Mouse (Mus musculus): ENCODE results near the gene Cyp26b1. TPM values are rescaled to one million over a fixed set of nuclear protein-coding genes. Genes with fewer than 3 reads are reported as not detected.

Gene Cyp26b1
- total RNA-seq, 2 experiments from 2014 or later, result not detected

DNA sequence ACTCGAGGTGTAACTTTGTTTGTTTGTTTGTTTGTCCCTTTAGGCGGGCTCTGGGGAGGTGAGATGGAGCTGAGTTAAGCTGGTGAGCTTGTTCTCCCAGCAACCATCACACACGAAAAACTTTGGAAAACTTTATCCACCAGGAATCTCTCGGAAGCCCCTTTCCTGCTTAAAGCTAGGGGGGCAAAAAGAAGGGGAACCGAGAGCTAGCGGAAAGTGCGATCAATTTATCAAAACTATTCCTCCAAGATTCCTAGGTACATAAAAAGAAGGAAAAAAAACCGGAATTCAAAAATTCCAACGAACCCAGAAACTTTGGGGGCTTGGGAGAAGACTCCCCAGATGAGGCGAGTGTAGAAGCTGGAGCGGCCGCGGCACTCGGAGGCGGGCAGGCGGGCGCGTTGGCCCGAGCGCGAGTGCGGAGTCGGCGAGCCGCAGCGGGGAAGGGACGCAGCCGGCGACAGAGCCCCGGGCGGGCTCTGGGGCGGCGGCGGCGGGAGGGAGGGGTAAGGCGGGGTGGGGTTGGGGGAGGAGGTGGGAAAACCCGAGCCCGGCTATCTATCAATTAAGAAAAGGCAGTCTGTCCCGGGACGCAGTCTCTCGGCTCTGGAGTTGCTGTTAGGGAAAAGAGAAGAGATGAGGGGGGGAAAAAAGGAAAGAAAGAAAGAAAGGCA, 5.3 kb downstream of the Cyp26b1 start:
- no peak for ATAC-seq (replicated peaks; ENCODE audit: poor library complexity, severe bottlenecking)

- peak; percentile 13; the same call in 1 of the 2 replicates for ATAC-seq (replicated peaks; ENCODE audit: poor library complexity, severe bottlenecking)
These were observed 6.1 kb downstream of the Cyp26b1 start for GRCm38 (mm10) chr6:84587471-84588101.

- ATAC-seq (replicated peaks; ENCODE audit: poor library complexity, severe bottlenecking), result no peak
These were observed 7.0 kb downstream of the Cyp26b1 start for GRCm38 (mm10) chr6:84586551-84587200.

DNA sequence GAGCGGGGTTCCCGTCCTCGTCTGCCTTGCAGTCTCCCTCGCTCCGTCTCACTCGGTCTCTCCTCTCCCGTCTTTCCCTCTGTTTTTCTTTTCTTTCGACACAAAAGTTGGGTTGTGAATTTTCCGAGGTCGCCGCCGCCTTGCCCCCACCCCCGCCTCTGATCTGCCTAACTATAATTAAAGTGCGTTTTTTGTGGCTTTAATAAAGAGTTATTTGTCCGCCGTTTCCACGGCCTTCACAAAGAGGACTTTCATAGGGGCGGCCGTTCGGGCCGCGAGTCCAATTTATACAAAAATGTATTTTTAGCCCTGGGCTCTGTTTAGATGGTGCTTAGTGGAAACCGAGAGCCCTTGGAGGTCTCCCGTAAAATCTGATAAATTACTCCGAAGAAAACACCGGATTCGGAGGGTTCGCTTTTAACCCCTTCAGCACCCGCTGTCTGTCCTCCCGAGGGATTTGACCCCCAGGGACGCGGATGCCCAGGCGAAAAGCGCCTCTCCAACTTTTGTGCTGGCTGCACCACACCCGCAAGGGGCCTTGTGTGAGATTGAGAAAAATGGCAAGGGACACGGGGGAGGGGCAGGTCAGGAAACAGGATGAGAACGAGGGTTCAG, 7.9 kb downstream of the Cyp26b1 start:
- ATAC-seq (replicated peaks; ENCODE audit: poor library complexity, severe bottlenecking), result no peak

DNA sequence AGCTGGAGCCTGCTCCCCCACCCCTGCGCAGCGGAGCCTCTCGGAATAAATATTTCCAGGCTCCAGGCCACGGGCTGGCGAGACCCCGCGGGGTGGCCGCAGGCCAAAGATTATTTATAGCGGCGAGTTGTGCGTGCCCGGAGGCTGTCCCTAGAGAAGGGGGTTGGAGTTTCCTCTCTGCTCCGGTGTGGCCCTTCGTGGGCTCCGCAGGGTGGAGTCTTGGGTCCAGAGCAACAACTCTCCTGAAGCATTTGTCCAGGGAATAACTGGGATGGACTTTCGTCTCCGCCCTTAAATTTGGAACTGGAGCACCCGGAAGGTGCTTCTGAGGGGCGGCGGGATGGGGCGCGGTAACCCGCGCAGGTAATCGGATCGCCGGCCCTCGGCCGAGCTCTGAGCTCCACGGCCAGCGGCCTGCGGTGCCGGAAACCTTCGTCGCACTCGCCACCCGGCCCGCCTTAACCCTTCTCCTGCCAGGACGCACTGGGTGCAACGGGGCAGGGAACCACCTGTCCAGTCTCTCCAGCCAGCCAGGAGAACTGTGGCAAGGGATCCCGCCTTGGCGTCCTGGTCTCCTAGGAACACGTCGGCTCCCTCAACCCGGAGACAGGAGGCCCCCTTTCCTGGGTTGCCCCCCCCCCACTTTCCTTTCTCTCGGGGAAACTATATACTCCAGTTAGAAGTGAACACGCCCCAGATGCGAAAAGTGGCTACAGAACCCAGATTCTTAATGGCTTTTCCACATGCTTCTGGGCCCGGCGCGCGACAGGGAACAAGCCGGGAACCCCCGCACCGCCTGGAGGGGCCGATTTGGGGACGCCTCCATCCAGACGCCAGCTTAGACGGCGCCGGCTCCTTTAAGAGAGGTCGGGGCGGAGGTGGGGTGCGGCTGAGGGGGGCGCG, 8.7 kb downstream of the Cyp26b1 start:
- no peak for ATAC-seq (replicated peaks; ENCODE audit: poor library complexity, severe bottlenecking)

DNA sequence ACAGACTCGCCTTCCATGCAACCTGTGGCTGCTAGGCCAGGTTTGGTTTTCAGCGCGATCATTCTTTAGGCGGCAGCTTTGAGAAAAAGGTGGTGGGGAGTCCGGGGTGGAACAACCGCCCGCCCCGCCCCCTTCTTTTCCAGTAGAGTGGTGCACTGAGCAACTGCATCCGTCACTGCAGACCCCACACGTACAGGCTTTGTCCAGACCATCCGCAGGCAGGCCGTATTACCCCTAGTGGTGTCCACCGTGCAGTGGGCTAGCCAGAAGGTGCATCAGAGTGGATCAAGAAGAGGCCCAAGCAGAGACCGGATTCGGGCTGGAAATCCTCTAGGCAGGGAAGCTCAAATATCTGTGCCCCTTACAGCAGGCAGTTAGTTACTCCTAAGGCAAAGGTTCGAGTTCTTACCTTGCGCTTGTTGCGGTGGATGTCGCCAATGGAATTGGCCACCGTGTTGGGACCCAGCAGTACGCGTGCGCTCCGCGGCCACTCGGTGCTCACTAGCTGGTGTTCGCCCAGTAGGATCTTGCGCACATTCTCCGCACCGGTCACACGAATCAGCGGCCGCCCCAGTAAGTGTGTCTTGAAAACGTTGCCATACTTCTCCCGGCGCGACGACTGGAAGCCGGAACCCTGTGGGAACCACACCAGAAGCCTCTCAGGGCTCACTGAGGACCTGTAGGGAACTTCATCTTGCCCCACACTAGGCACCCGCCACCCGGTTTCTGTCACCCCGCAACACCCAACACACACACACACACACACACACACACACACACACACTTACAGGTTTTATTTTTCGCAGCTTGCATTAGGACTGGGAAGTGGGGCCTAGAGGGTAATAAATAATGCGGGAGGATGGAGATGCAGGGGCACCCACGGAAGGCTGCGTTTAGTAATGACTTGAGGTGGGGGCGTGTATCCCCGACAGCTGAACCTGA, 9.6 kb downstream of the Cyp26b1 start:
- peak; percentile 10 for ATAC-seq (replicated peaks; ENCODE audit: poor library complexity, severe bottlenecking)

DNA sequence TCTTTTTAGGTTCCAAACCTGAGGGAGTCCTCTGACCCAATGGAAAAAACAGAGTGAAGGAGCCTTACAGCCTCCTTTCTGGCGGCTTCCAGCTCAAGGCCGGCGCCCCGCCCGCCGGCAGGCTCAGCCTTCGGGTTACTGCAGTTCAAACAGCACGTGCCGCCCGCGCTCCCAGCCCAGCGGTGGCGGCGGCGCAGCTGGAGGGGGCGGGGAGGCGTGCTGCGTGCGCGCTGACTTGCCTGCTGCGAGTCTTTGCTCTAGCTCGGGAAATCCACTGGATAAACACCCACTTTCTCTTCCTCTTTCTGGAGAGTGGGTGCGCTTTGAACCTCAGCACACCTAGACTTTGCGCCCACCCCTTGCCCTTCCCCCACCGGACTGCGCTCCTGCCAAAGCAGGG, 10.3 kb downstream of the Cyp26b1 start:
- ATAC-seq (replicated peaks; ENCODE audit: poor library complexity, severe bottlenecking), result peak; percentile 77

DNA sequence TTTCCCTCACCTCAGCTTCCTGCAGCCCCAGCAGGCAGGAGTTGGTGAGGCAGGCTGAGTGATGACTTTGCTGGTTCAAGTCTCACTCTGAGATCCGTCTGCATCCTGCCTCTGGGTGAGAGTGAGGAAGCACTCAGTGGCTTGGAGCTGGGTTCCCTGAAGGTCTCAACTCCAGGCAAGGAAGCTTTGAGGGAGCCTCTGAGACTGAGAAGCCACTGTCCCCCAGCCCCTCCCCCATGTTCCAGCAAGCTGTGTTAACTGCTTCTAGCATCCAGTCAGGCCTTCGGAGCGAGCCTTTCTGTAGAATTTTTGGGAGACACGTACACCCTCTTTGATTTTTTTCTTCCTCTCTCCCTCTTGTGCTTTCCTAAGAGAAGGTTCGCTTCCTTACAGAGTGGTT, 10.9 kb downstream of the Cyp26b1 start:
- ATAC-seq (replicated peaks; ENCODE audit: poor library complexity, severe bottlenecking), result no peak

DNA sequence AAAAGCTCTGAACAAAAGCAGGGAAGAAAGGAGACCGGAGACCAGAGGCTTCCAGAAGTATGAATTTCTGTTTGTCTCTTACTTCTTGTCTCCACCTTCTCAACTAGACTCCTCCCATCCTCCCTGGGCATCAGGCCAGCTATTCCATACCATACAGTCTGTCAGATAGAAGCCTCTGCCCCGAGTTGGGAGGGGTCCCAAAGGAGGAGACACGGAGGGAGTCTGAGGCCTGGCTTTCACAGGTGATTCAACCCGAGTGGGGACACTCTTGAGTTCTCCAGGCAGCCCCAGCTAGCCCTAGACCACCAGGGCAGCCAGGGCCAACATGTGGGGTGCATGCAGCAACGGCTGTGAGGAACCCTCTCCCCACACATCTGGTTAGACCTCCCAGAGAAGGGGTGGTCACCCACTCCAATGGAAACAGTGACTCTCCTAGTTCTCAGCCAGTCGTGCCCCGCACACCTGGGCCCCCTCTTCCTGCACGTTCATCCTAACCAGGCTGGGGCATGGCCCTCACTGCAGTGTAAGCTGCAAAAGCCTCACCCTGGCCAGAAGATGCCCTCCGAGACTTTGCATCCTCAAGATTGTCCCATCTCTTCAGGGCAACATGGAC, 11.8 kb downstream of the Cyp26b1 start:
- ATAC-seq (replicated peaks; ENCODE audit: poor library complexity, severe bottlenecking), result no peak

DNA sequence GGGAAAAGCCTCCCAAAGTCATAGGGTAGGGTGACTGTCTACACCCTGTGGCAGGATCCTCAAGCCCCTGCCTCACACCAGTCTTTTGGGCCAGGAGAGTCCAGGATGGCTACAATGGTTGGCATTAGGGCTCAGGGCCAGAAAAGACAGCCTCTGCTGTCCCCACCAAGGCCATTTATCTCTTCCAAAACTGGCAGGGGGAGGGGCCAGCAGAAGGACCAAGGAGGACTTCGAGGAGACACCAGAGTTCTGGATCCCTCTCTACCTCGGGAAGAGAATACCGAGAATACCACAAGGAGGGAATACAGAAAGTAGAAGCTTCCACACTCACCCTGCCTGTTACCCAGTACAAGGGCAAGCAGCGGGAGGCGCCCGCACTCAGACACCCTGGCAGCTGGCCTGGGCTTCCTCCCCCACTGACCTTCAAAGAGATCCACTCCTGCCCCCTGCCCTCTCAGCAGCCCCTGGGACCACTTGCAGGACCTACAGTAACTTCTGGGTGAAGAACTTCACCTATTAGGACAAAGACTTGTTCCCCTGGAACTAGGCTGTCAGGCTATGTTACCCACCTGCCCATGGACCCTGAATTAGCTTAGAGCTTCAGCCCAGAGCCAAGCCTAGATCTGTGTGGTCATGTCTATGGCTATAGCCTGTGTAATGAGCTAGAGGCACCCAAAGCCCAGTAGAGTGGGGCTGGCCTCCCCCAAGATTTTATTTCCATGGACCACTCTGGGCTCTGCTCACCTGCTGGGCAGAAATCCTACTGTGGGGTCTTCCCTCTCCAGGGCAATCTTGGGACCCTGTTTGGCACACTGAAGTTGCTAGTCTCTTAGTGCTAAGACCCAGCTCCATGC, 12.5 kb downstream of the Cyp26b1 start:
- ATAC-seq (replicated peaks; ENCODE audit: poor library complexity, severe bottlenecking), result no peak

DNA sequence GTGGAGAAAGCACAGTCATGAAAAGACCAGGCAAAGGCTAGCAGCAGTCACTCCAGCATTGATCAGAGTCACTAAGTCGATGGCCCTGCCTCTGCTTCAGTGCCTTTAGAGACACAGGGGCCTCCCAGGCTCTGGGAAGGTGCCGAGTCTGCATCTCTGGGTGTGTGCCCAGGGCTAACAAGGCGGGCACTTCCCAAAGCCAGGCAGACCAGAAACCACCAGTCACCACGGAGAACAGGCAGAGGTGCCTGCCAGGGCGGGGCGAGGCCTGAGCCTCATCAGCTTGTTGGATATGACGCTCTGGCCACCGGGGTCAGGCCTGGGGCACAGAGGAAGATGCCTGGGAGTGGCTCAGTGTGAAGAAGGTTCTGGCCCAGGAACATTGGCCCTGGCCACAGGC, 14.2 kb downstream of the Cyp26b1 start:
- no peak for ATAC-seq (replicated peaks; ENCODE audit: poor library complexity, severe bottlenecking)

DNA sequence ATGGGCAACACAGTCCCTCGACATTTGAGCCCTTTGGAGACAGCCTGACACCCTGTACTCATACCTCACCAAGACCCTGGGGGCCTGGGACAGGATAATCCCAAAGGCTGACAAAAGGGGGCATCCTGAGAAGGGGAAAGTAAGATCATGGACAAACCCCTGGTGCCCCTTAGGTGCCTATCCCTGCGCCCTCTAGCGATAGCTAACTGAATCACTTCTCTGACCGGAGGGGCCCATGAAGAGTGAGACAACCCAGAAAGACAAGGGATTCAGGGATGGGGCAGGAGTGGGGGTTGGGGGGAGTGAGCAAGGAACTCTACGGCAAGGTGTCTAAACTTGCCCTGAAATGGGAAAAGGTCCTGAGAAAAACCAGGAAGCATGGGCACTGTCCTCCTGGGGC, 14.8 kb downstream of the Cyp26b1 start:
- ATAC-seq (replicated peaks; ENCODE audit: poor library complexity, severe bottlenecking), result peak; percentile 33; the same call in 1 of the 2 replicates

DNA sequence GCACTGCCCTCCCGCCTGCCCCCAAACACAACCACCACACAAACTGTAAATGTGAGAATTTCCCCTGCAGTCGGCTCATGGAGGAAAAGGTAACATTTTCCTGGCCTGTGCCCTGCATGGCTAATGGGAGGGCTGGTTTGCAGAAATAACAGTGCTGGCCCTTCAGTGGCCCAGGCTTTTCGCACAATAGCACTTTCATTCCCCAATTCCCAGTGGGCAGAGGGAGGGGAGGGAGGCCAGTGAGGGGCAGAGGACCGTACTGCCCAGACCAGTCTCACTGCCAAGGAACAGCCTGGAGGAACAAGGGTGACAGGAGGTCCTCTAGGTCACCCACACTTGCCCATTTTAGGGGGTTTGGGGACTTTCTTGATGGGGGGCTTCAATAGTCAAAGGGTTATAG, 15.8 kb downstream of the Cyp26b1 start:
- no peak for ATAC-seq (replicated peaks; ENCODE audit: poor library complexity, severe bottlenecking)

DNA sequence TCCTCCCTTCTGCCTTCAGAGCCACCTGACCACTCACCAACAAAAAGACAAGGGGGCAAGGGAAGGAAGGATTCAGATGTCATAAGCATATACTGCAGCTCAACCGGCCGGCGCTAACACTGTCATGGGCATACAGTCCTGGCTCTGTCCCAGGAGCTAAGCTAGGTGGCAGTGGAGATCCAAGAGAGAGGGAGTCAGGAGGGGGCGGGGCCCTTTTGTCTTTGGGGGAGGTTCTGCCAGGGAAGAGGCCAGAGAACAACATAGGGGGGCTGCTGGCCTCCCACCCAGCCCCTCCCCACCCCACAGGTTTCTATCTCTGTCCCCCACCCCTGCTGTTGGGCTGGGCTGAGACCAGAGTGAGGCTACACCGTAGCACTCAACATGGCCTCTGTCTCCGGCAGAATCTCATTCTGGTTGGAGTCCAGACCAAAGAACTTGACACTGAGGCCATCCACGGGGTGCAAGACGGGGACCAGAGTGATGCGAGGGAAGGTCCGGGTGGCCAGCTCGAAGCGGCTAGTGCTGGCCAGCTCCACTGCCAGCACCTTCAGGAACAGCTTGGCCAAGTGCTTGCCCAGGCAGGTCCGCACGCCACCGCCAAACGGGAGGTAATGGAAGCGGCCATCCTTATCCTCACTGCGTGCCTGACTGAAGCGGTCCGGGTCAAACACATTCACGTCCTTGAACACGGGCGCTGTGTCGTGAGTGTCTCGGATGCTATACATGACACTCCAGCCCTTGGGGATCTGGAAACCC, 19.6 kb downstream of the Cyp26b1 start:
- ATAC-seq (replicated peaks; ENCODE audit: poor library complexity, severe bottlenecking), result no peak; the same call in 1 of the 2 replicates

DNA sequence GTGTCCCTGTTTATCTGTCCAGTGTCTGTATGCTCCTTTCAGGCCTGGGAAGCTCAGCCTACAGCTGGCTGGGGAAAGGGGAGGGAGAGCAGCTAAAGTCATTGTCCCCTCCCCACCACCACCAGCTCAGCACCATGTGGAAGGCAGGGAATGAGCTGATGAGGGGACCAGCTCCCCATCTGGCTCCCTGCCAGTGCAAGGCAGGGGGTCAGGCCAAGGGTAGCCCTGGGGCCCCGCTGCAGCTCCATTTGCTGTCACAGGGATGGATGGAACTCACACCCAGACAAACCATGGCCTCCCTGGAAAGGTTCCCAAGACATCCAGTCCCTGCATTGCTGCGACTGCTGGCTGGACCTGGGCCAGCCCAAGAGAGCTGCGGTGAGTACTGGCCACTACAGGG, 23.7 kb downstream of the Cyp26b1 start:
- ATAC-seq (replicated peaks; ENCODE audit: poor library complexity, severe bottlenecking), result no peak

GRCm38 (mm10) chr6:84569590-84569989, 24.1 kb downstream of the Cyp26b1 start:
- peak; percentile 74 for ATAC-seq (replicated peaks; ENCODE audit: poor library complexity, severe bottlenecking)

- peak; percentile 60 for ATAC-seq (replicated peaks; ENCODE audit: poor library complexity, severe bottlenecking)
These were observed 24.8 kb downstream of the Cyp26b1 start for GRCm38 (mm10) chr6:84568880-84569279.
